Mouse (Mus musculus): ENCODE results near the gene Kl.

Kl gene

GRCm38 (mm10) chr5:151034715-151035512, 82.5 kb downstream of the Kl start:
- no peak for DNase-seq (ENCODE audit: low spot score)

- no peak for DNase-seq (ENCODE audit: low spot score)
These were observed 85.5 kb downstream of the Kl start for GRCm38 (mm10) chr5:151037871-151038270.

GRCm38 (mm10) chr5:151042911-151043310, 90.5 kb downstream of the Kl start:
- DNase-seq (ENCODE audit: low spot score), result no peak
